Mouse (Mus musculus) granulocyte monocyte progenitor cell, adult 5-6 weeks (primary cell): ENCODE results near the gene Ppp2r1b. TPM values are rescaled to one million over a fixed set of nuclear protein-coding genes. Genes with fewer than 3 reads are reported as not detected.
"Not testable (repeated sequence)": the region's sequence is repeated elsewhere in the genome, so short reads cannot be mapped to it uniquely, and the experiment has no call there.

Experiments
- ATAC-seq: replicated peaks from 2 replicates; pipeline ENCODE4 v1.8.0; 2016; ENCODE audit warnings: mild to moderate bottlenecking, moderate TSS enrichment, inconsistent platforms; ENCODE audit not compliant: poor library complexity, severe bottlenecking
- total RNA-seq, 2 experiments: library from RNA; stranded (forward) in 1 of 2; stranded (reverse) in 1 of 2; fragments of 200-712, 200-1000 nt in 1 of 2; fragments of >200 nt in 1 of 2; fragmentation: Nextera tagmentation in 1 of 2; gene quantifications; 2 replicates each; pipeline ENCODE4 v1.2.3; 2014 to 2017

The Ppp2r1b gene
- total RNA-seq (2014; fragmentation: Nextera tagmentation) (32.3 and 37.3 TPM in 2 replicates), total RNA-seq (2017) (42.6 and 42.8 TPM in 2 replicates)

DNA sequence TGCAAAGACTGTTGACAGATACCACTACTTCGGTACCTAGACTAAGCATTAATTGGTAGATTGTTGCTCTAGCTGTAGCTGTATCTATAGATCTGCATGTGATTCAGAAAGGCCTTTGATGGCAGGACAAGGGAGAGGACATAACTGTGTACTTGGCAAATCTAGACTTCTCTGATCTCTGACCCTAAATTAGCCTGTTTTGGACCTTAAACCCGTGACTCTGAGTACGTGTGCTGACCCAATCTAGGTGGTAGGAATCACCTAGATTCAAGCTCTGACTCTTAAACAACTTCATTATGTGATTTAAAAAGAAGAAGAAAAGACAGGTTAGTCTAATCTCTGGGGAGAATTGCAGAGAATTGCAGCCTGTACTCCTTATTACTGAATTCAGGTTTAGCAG, at the start of gene Ppp2r1b:
Gene Ppp2r1b (plus strand): TSS at position 221 of the 400 bp plus-strand sequence.
- ATAC-seq: no peak

GRCm38 (mm10) chr9:50796776-50797175, 48.3 kb upstream of the Ppp2r1b start:
- ATAC-seq: no peak

DNA sequence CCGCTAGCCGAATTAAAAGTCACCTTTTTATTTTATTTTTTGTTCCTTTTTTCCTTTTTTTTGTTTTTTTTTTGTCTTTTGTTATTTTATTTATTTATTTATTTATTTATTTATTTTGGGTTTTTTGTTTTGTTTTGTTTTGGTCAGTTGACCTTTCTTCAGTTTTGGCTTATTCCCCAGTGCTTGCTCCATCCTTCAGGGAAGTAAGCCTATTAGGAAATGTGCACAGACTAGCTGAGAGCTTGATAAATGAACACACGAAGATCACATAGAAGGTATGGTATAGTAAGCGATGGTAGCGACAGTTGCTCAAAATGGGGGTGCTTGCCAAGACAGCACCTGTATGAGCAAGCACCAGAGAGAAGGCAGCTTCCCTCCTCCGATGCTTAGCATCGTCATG, 47.5 kb upstream of the Ppp2r1b start:
- ATAC-seq: no peak

DNA sequence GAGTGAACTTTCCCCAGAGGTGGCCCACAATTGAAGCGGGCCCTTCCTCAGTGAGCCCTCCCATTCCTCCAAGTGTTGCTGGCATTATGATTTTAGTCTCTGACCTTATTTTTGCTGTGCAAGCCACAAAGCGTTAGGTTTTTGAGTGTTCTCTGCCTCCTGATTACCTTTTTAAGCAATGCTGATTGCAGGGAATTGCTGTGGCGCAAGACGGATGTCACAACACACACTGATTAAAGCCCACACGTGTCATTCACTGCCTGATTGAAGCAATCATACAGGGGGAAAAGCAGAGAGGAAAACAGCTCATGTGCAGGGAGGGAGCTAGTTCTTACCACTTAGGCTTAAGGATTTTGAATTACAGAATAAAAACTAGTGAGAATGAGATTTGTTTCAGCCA, 46.7 kb upstream of the Ppp2r1b start:
- ATAC-seq: peak; percentile 93

DNA sequence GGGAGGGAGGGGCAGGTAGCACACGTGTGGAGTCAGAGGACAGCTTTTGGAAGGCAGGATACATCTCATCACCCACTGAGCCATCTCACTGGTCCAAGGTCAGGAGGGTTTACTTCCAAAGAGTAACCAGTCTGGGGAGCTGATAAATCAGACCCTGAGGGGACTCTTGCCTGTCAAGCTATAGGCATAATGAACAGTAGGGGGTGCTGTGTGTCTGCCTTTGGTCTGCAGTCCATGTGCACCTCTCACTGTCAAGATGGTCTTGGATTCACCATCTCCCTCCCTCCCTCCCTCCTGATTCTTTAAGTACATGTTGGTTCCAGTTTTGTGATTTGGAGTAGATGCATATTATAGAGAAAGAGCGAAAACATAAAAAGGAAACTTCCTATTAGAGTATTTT, 44.1 kb upstream of the Ppp2r1b start:
- peak; percentile 75 for ATAC-seq

DNA sequence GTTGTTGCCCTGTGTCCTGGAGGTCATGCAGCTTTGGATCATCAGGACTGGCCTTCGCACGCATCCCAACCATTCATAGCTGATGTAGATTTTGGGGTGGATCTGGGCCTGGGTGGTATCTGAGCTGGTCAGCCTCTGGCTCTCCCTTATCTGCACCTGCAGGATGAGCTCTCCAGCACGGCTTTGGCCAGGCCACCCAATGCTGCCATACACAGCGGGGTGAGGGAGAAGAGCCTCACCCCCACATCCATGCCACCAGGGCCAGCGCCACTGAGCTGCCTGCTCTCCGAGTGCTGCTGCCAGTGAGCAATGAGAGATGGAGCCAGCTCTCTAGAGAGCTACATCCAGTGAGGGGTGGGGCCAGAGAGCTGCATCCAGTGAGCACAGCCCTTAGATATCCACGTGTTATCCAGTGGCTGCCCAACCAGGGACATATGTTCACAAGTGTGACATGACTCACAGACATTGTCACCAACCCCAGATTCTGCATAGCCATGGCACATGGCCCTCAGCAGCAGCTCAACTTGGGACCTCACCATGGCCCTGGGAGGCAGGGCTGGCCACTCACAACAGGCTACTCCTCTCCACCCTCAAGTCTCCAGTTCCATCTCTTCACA, 41.9 kb upstream of the Ppp2r1b start:
- no peak for ATAC-seq

DNA sequence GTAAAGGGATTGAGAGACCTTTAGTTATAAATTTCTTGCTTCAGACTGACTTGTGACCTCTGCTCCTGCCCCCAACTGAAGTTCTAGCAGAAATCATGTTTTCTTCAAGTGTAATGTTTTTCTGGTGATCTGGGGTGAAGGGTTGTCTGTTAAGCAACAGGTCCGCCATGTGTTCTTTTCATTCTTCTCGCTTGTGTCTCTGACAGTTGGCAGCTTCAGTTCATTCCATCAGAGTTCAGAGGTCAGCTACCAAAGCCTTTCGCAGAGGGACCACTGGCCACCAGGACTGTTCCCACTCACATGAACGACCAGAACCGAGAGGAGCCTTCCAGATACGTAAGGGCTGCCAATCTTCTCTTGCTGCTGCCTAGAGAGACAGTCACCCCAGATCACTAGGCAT, 36.6 kb upstream of the Ppp2r1b start:
- ATAC-seq: no peak

DNA sequence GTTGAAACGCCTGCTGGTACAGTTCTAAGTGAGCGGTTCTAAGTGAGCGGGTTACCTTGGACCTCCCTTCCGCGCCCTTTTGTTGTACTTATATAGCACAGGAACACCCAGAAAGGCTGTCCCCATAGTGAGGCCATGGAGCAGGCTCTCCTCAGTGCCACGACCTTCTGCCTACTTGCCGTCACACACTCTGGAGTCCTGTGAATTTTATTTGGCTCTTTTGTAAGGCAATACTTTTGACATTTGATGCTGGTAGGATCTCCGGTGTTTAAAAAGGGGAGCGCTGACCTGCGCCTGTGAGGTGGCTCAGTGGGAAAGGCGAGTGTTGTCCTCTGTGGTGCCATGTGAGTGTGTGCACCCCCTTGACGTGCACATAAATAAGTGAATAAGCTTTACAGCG, 36.0 kb upstream of the Ppp2r1b start:
- no peak for ATAC-seq

- ATAC-seq: no peak
These were observed 33.9 kb upstream of the Ppp2r1b start for GRCm38 (mm10) chr9:50811187-50811586.

DNA sequence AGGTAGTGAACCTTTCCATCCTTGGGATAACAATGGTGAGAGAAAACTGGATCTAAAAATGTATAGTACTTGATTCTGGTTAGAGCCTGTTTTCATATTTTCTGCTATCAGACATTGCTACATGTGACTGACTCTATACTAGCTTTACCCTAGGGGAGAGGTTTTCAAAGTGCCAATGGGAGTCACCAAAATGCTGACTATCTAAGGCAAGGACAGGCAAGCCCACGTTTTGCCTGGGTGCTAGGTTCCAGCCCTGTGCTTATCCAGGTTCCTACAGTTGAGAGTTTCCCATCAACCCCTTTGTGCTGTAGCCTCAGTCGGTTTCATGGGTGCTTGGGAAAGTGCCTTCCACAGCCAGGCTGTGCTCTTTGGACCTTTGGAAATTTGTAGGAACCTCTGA, 33.4 kb upstream of the Ppp2r1b start:
- ATAC-seq: no peak

DNA sequence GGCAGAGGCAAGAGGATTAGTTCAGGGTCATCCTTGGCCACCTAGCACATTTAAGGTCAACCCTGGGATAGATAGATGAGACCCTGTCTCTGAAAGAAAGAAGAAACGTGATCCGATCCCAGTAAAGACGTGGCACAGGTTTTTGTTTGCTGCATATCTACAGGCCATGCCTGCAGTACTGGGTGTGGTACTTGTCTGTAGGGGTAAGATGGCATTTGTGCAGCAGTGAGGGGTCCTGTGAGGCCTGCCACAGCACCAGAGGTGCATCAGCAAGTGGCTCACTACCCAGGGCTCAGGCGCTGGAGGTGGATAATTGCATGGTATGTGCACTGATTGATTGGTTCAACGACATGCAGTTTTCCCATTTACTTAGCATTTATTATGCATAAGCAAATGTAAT, 31.3 kb upstream of the Ppp2r1b start:
- no peak for ATAC-seq

GRCm38 (mm10) chr9:50815666-50816065, 29.4 kb upstream of the Ppp2r1b start:
- ATAC-seq: no peak

DNA sequence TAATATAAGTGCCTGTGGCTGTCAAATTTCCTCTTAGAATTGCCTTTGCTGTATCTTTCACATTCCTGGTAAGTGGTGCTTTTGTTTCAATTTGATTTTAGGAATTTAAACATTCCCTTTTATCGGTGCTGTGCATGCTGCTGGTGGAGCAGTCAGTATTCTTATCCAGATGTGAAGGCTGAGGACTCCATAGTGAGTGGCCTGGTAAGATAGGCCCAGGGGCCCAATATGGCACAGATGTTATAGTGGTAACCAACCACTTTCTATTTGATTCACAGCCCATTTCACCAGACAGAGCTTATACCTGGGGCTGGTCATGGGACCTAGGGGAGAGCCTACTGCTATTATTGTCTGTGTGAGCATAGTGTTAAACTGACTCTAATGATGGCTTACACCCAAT, 28.6 kb upstream of the Ppp2r1b start:
- ATAC-seq: no peak

DNA sequence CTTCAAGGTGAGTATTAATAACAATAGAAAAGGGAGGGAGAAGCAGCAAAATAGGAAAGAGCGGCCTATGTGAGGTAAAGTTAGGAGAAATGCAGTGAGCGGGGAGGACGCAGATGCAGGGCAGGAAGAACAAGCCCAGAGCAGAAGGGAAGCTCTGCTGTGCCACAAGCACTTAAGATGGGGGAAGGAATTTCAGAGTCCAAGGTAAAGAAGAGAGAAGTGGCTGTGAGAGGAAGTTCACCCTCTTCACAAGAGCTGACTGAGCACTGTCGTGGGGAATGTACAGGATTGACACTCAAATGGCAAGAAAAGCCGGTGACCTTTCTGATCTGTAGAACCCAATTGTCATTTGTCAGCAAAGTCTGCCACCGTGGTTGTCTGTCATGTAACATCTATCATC, 27.1 kb upstream of the Ppp2r1b start:
- peak; percentile 52 for ATAC-seq

DNA sequence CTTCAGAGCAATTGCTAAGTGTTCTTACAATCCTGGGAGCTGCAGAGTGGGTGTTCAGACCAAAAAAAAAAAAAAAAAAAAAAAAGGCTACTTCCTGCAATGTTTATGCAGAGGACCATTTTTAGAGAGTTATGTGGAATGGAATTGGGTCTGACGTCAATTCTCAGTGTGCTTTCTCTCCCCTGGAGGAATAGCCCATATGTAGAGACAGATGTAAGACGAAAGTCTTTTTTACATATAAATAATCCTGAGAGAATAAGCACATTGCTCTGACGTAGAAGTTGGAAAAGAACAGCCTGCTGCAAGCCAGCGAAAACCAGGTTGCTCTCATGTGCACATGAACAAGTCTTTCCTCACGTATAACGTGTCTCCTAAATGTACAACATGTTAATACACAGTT, 25.4 kb upstream of the Ppp2r1b start:
- no peak for ATAC-seq

GRCm38 (mm10) chr9:50821651-50822050, 23.4 kb upstream of the Ppp2r1b start:
- no peak for ATAC-seq

DNA sequence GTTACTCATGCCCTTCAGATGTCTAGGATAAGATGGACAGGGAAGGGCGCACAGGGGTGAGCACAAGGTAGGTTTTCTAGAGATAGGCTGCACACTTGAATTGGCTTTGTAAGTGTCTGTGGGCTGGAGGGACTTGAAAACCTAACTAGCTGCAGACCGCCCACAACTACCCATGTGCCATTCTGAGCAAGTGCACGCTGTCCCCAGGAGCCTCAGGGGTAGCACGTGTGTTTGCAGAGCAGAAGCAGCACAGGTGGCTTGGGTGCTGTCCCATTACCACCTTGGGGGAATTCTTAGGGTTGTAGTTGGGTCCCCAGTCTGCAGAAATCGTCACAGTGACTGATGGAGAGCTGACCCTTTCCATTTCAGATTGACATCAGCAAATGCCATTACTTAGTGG, 22.9 kb upstream of the Ppp2r1b start:
- ATAC-seq: no peak

DNA sequence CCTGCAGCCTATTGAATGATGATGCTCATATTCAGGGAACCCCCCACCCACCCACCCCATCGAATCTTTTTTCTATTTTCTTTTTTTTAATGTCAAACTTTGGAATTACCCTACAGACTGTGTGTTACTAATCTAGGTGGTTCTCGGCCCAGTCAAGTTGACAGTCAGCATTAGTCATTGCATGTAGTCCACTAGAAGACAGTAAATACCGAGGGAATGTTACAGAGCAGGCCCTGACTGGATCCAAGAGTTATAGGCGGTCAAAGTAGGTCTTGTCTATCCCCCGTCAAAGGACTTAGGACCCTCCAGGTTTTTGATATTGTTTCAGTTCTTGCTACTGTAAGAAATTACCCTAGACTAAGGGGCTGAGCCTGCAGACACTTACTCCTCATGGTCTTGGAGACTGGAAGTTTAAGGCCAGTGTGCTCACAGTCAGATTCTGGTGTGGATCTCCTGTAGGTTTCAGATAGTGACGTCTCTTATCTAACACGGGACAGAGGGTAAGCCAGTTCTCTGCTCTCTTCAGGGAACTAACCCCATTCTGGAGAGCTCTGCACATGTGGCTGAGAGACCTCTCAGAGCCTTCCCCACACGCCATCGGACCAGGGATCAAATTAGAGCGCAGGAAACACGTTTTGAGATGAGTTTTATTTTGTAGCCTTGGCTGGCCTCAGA, 21.2 kb upstream of the Ppp2r1b start:
- ATAC-seq: no peak

- no peak for ATAC-seq
These were observed 13.6 kb upstream of the Ppp2r1b start for GRCm38 (mm10) chr9:50831514-50831913.

- no peak for ATAC-seq
These were observed 12.9 kb upstream of the Ppp2r1b start for GRCm38 (mm10) chr9:50832162-50832561.

- not testable (repeated sequence) for ATAC-seq
These were observed 12.5 kb upstream of the Ppp2r1b start for GRCm38 (mm10) chr9:50832582-50832981.

DNA sequence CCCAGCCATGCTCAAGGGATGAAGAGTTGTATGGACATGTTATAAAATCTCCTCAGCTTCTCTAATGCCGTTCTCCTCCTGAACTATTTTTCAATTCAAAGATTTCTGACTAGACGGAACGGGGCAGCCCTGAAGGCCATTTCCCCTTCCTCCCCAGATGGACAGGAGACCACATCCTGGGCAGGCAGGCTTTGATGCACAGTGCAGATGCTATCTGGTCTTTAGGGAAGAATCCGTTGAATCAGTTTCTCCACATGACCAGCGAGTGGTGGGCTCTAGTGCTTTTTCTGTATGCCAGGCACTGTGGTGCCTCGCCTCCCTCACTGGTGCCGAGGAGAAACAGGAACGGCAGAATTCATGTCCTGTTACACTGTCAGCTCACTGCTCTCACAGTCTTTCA, 11.3 kb upstream of the Ppp2r1b start:
- ATAC-seq: peak; percentile 68
